Mouse (Mus musculus) cortical plate, adult 2 months (tissue): ENCODE data around the gene Cd2.

ENCODE experiments used
- CTCF ChIP-seq: fragments of 200-500 bp; IDR thresholded peaks from 2 replicates; pipeline ENCODE4 v1.5.1; 2011; ENCODE audit warnings: mild to moderate bottlenecking, control low read depth, low read length; ENCODE audit not compliant: insufficient read depth; ENCODE audit errors: extremely low read depth
- POLR2A ChIP-seq: fragments of 200-500 bp; IDR thresholded peaks from 2 replicates; pipeline ENCODE4 v1.6.1; 2011; ENCODE audit warnings: mild to moderate bottlenecking, low read length, control low read depth; ENCODE audit not compliant: insufficient read depth; ENCODE audit errors: extremely low read depth

GRCm38 (mm10) chr3:101293571-101294135 lies 5.9 kb upstream of the Cd2 start:
- TF ChIP-seq POLR2A = no peak
- no peak for TF ChIP-seq CTCF
